Comparison of ENCODE assay signal across 8 mouse cellular contexts in genomic region chr4:141010118-141010517, GRCm38 (mm10). TPM values are rescaled to one million over a fixed set of nuclear protein-coding genes. Genes with fewer than 3 reads are reported as not detected.
DNase-seq lines count a peak whose midpoint lies in the region; ATAC-seq lines count a peak whose summit lies in the region.

Gene Mfap2, plus strand, starts transcription at chr4:141010418.

- peak within 1 kb of the TSS; percentile 83 for H3K9ac ChIP-seq in heart, embryonic 12.5 days
- peak within 1 kb of the TSS; percentile 82 for H3K9ac ChIP-seq in heart, embryonic 16.5 days (ENCODE audit: low read length)
- peak within 1 kb of the TSS; percentile 20; the same call in 1 of the 2 replicates for H3K9ac ChIP-seq in liver, embryonic 16.5 days (ENCODE audit: low read depth, low read length)

- H3K4me3 ChIP-seq in heart, embryonic 12.5 days = peak within 1 kb of the TSS; percentile 62
- H3K4me3 ChIP-seq in heart, embryonic 16.5 days (ENCODE audit: low read length) = peak within 1 kb of the TSS; percentile 73
- peak within 1 kb of the TSS; percentile 44 for H3K4me3 ChIP-seq in liver, embryonic 16.5 days (ENCODE audit: low read depth, low read length)

- peaks cover 27% of the 10 kb centered on the region for H3K4me1 ChIP-seq in heart, embryonic 12.5 days (replicated peaks)
- peaks cover 21% of the 10 kb centered on the region for H3K4me1 ChIP-seq in heart, embryonic 16.5 days (ENCODE audit: control insufficient read depth, insufficient read depth, low read length)
- H3K4me1 ChIP-seq in liver, embryonic 16.5 days (ENCODE audit: control insufficient read depth, low read depth, low read length) = peaks cover 14% of the 10 kb centered on the region

- peak within 1 kb of the TSS; percentile 72 for H3K4me2 ChIP-seq in heart, embryonic 12.5 days
- H3K4me2 ChIP-seq in heart, embryonic 16.5 days (ENCODE audit: low read depth, low read length) = peak within 1 kb of the TSS; percentile 87
- peak within 1 kb of the TSS; percentile 46 for H3K4me2 ChIP-seq in liver, embryonic 16.5 days (ENCODE audit: low read depth, low read length)

- peaks cover 51% of the 10 kb centered on the region for H3K36me3 ChIP-seq in heart, embryonic 12.5 days
- peaks cover 17% of the 10 kb centered on the region for H3K36me3 ChIP-seq in heart, embryonic 16.5 days (ENCODE audit: control insufficient read depth, insufficient read depth)
- H3K36me3 ChIP-seq in liver, embryonic 16.5 days (ENCODE audit: control insufficient read depth, insufficient read depth) = peaks cover 4% of the 10 kb centered on the region; the same call in 1 of the 2 replicates

- DNase-seq in heart, postnatal 36 days = no peak
- no peak for DNase-seq in adrenal gland, postnatal 4 days (ENCODE audit: low spot score in 2 of 2)
- no peak for DNase-seq in cerebellum, adult 18-20 months
- no peak for DNase-seq in cerebellum, adult 11 months
- no peak for DNase-seq in kidney, postnatal 25 days

- 19% methylated on average over 7 of the region's 7 CpGs for WGBS in heart, embryonic 12.5 days
- whole genome bisulfite sequencing in heart, embryonic 16.5 days = 21% methylated on average over 7 of the region's 7 CpGs
- WGBS in liver, embryonic 16.5 days (ENCODE audit: insufficient replicate concordance) = 18% methylated on average over 7 of the region's 7 CpGs

- ATAC-seq in heart, embryonic 12.5 days (ENCODE audit: insufficient number of reproducible peaks, low FRiP score) = no peak
- no peak for ATAC-seq in heart, embryonic 16.5 days (replicated peaks; ENCODE audit: extremely low read depth, insufficient read depth, low FRiP score)
- no peak for ATAC-seq in liver, embryonic 16.5 days (ENCODE audit: low read depth)

- peaks cover 5% of the 10 kb centered on the region; the same call in 1 of the 2 replicates for H3K9me3 ChIP-seq in heart, embryonic 12.5 days (replicated peaks)
- no peaks in the 10 kb centered on the region for H3K9me3 ChIP-seq in heart, embryonic 16.5 days (replicated peaks; ENCODE audit: control insufficient read depth, low read length)
- no peaks in the 10 kb centered on the region for H3K9me3 ChIP-seq in liver, embryonic 16.5 days (replicated peaks; ENCODE audit: control insufficient read depth, low read length)

- intact Hi-C loops in heart, postnatal 36 days (cut with DNase I) = no loop called here

- H3K27me3 ChIP-seq in heart, embryonic 12.5 days (replicated peaks) = no peaks in the 10 kb centered on the region
- H3K27me3 ChIP-seq in heart, embryonic 16.5 days (ENCODE audit: control insufficient read depth, insufficient read depth, low read length) = no peaks in the 10 kb centered on the region
- H3K27me3 ChIP-seq in liver, embryonic 16.5 days (ENCODE audit: control insufficient read depth, insufficient read depth, low read depth, low read length) = peaks cover 22% of the 10 kb centered on the region

- H3K27ac ChIP-seq in heart, embryonic 12.5 days (ENCODE audit: poor library complexity, severe bottlenecking) = peak within 1 kb of the TSS; percentile 70
- peak within 1 kb of the TSS; percentile 75 for H3K27ac ChIP-seq in heart, embryonic 16.5 days (ENCODE audit: low read length)
- H3K27ac ChIP-seq in liver, embryonic 16.5 days (ENCODE audit: low read length) = no peak within 1 kb of the TSS

RNA-seq across cellular contexts. Expression of gene Mfap2, which starts in this region (rescaled TPM):
- polyA plus RNA-seq in heart, embryonic 12.5 days (2016; fragmentation: Nextera tagmentation; extraction: Ambion mirVana) = 245 and 246 TPM in 2 replicates
- total RNA-seq in heart, postnatal 36 days (2021) = 1 to 10 TPM; 4.0 to 4.3 TPM
- total RNA-seq in adrenal gland, postnatal 4 days (2021) = 100 to 1,000 TPM in 1 of 2 experiments, 10 to 100 TPM in 1; 98.0 to 106 TPM
- polyA plus RNA-seq in heart, embryonic 16.5 days (2015; fragmentation: Nextera tagmentation; extraction: Ambion mirVana) = 197 and 233 TPM in 2 replicates
- 15.3 and 20.3 TPM in 2 replicates for polyA plus RNA-seq in liver, embryonic 16.5 days (2015; fragmentation: Nextera tagmentation; extraction: Ambion mirVana)

Comparison
In these comparisons a context has a peak if more than half of its experiments do, and no peak if none do; other contexts are left out.
1. RNA of gene Mfap2 (total RNA-seq): 98.0 to 106 TPM in adrenal gland, postnatal 4 days; 4.0 to 4.3 TPM in heart, postnatal 36 days; every median in the first group is over 10 times any median in the second.
2. H3K9ac ChIP-seq: peak in every context shown above with its lines; median percentile 83 in heart, embryonic 12.5 days; 82 in heart, embryonic 16.5 days; 20 in liver, embryonic 16.5 days.
3. Peak in every context shown above with its lines, with median percentiles within 50 percentile points of each other: H3K4me2 ChIP-seq and H3K4me3 ChIP-seq.